Mouse (Mus musculus): ENCODE measurements around the gene Prpf3.
"Not testable (repeated sequence)": the region's sequence is repeated elsewhere in the genome, so short reads cannot be mapped to it uniquely, and the experiment has no call there.

Prpf3 gene

GRCm38 (mm10) chr3:95855502-95856089, at the start of gene Prpf3:
Prpf3 (minus strand) TSS chr3:95855885.
- peak; percentile 97 for DNase-seq (ENCODE audit: low spot score)

- DNase-seq (ENCODE audit: low spot score) = no peak
Observed at GRCm38 (mm10) chr3:95904568-95904967, 48.9 kb upstream of the Prpf3 start, which contains the start of gene Car14. Car14 (minus strand) TSS chr3:95904691.

- no peak for DNase-seq (ENCODE audit: low spot score)
Observed at GRCm38 (mm10) chr3:95903753-95904502, 48.2 kb upstream of the Prpf3 start.

- DNase-seq (ENCODE audit: low spot score) = no peak
Observed at GRCm38 (mm10) chr3:95902643-95903042, 47.0 kb upstream of the Prpf3 start.

GRCm38 (mm10) chr3:95902373-95902625, 46.6 kb upstream of the Prpf3 start:
- DNase-seq (ENCODE audit: low spot score) = no peak

GRCm38 (mm10) chr3:95901616-95902372, 46.1 kb upstream of the Prpf3 start:
- DNase-seq (ENCODE audit: low spot score) = no peak

- no peak for DNase-seq (ENCODE audit: low spot score)
Observed at GRCm38 (mm10) chr3:95899800-95900524, 44.3 kb upstream of the Prpf3 start.

- DNase-seq (ENCODE audit: low spot score) = not testable (repeated sequence)
Observed at GRCm38 (mm10) chr3:95895501-95895900, 39.8 kb upstream of the Prpf3 start.

GRCm38 (mm10) chr3:95894317-95895160, 38.9 kb upstream of the Prpf3 start:
- DNase-seq (ENCODE audit: low spot score) = peak; percentile 75

GRCm38 (mm10) chr3:95893606-95894316, 38.1 kb upstream of the Prpf3 start, which contains the start of gene Aph1a:
Aph1a (plus strand) TSS chr3:95893969.
- peak; percentile 97 for DNase-seq (ENCODE audit: low spot score)

- no peak for DNase-seq (ENCODE audit: low spot score)
Observed at GRCm38 (mm10) chr3:95893126-95893525, 37.4 kb upstream of the Prpf3 start.

- peak; percentile 38 for DNase-seq (ENCODE audit: low spot score)
Observed at GRCm38 (mm10) chr3:95892066-95893052, 36.7 kb upstream of the Prpf3 start.

GRCm38 (mm10) chr3:95891211-95892065, 35.8 kb upstream of the Prpf3 start, which contains the start of gene BC028528:
BC028528 (minus strand) TSS chr3:95892005.
- DNase-seq (ENCODE audit: low spot score) = peak; percentile 82

- DNase-seq (ENCODE audit: low spot score) = no peak
Observed at GRCm38 (mm10) chr3:95889664-95890063, 34.0 kb upstream of the Prpf3 start.

- DNase-seq (ENCODE audit: low spot score) = no peak
Observed at GRCm38 (mm10) chr3:95887596-95887995, 31.9 kb upstream of the Prpf3 start.

- no peak for DNase-seq (ENCODE audit: low spot score)
Observed at GRCm38 (mm10) chr3:95884400-95884799, 28.7 kb upstream of the Prpf3 start.

- DNase-seq (ENCODE audit: low spot score) = peak; percentile 84
Observed at GRCm38 (mm10) chr3:95882816-95883425, 27.2 kb upstream of the Prpf3 start.
